ENCODE assay signal across 8 mouse cellular contexts in genomic region chr7:81570752-81571107, GRCm38 (mm10). TPM values are rescaled to one million over a fixed set of nuclear protein-coding genes. Genes with fewer than 3 reads are reported as not detected.
A peak's percentile ranks its signal among the peaks of the same experiment; 100 is the strongest.
DNase-seq lines count a peak whose midpoint lies in the region; ATAC-seq and TF ChIP-seq lines count a peak whose summit lies in the region.

No protein-coding gene starts in this region.

- no peak for DNase-seq in lung, adult 2 months
- no peak for DNase-seq in lung, postnatal 10 days
- no peak for DNase-seq in embryo, embryonic 9.5 days (ENCODE audit: extremely low spot score)
- no peak for DNase-seq in left cerebral cortex, postnatal 36 days (ENCODE audit: low spot score in 2 of 2)
- no peak for DNase-seq in thymus, postnatal 10 days (ENCODE audit: low spot score in 2 of 2)

- no peak for TF ChIP-seq POLR2A in lung, adult 2 months (IDR thresholded peaks at IDR 0.05; ENCODE audit: borderline replicate concordance, extremely low read depth, low read depth, low read length)
- TF ChIP-seq POLR2A in olfactory bulb, adult 2 months (IDR thresholded peaks at IDR 0.05; ENCODE audit: insufficient read depth, low read depth, low read length), result no peak

- intact Hi-C loops in left cerebral cortex, postnatal 36 days (cut with DNase I), result loop anchor here (2.0 to 10.0 kb wide), 3 partner anchors 48 to 204 kb away; partner anchors contain the start of gene Cpeb1

- H3K4me3 ChIP-seq in lung, adult 2 months (replicated peaks; ENCODE audit: extremely low read depth, low read depth, low read length), result peak overlapping the region; percentile 47
- peak overlapping the region; percentile 92 for H3K4me3 ChIP-seq in embryonic facial prominence, embryonic 15.5 days (replicated peaks)
- H3K4me3 ChIP-seq in limb, embryonic 12.5 days (replicated peaks), result peak overlapping the region; percentile 85
- peak overlapping the region; percentile 98 for H3K4me3 ChIP-seq in olfactory bulb, adult 2 months (ENCODE audit: insufficient read depth, low read depth, low read length)

- H3K27me3 ChIP-seq in embryonic facial prominence, embryonic 15.5 days, result no peaks in the 10 kb centered on the region
- H3K27me3 ChIP-seq in limb, embryonic 12.5 days, result no peaks in the 10 kb centered on the region

- peaks cover 12% of the 10 kb centered on the region for H3K4me1 ChIP-seq in lung, adult 2 months (ENCODE audit: control insufficient read depth, insufficient read depth, low read length)
- peaks cover 11% of the 10 kb centered on the region for H3K4me1 ChIP-seq in embryonic facial prominence, embryonic 15.5 days
- H3K4me1 ChIP-seq in limb, embryonic 12.5 days (replicated peaks), result peaks cover 8% of the 10 kb centered on the region; the same call in 1 of the 2 replicates
- peaks cover 6% of the 10 kb centered on the region; the same call in 1 of the 2 replicates for H3K4me1 ChIP-seq in olfactory bulb, adult 2 months (ENCODE audit: control insufficient read depth, insufficient read depth, low read length)

- H3K9ac ChIP-seq in embryonic facial prominence, embryonic 15.5 days, result no peak overlapping the region
- no peak overlapping the region for H3K9ac ChIP-seq in limb, embryonic 12.5 days (replicated peaks)

- TF ChIP-seq CTCF in lung, adult 2 months (IDR thresholded peaks at IDR 0.05; ENCODE audit: insufficient read depth, low read length), result no peak
- no peak for TF ChIP-seq CTCF in olfactory bulb, adult 2 months (IDR thresholded peaks at IDR 0.05; ENCODE audit: insufficient read depth, low read depth, low read length)

- no peak; the same call in 1 of the 2 replicates for ATAC-seq in embryonic facial prominence, embryonic 15.5 days (ENCODE audit: insufficient number of reproducible peaks, low FRiP score, low TSS enrichment, low read depth)
- ATAC-seq in limb, embryonic 12.5 days (ENCODE audit: insufficient number of reproducible peaks, insufficient read depth, low FRiP score, low TSS enrichment, low read depth), result no peak

- no peaks in the 10 kb centered on the region for H3K9me3 ChIP-seq in embryonic facial prominence, embryonic 15.5 days (replicated peaks)
- no peaks in the 10 kb centered on the region for H3K9me3 ChIP-seq in limb, embryonic 12.5 days

- H3K4me2 ChIP-seq in embryonic facial prominence, embryonic 15.5 days (replicated peaks), result peak overlapping the region; percentile 60
- H3K4me2 ChIP-seq in limb, embryonic 12.5 days, result peak overlapping the region; percentile 79

- H3K36me3 ChIP-seq in embryonic facial prominence, embryonic 15.5 days, result no peaks in the 10 kb centered on the region; the same call in 1 of the 2 replicates
- 0 out of 2 replicates have a peak, but pooled peaks cover 5% of the 10 kb centered on the region for H3K36me3 ChIP-seq in limb, embryonic 12.5 days

- peak overlapping the region; percentile 95; the same call in 1 of the 2 replicates for H3K27ac ChIP-seq in embryonic facial prominence, embryonic 15.5 days (replicated peaks)
- no peak overlapping the region for H3K27ac ChIP-seq in limb, embryonic 12.5 days
- 0 out of 2 replicates have a peak overlapping the region, but pooled peaks have one; percentile 8 for H3K27ac ChIP-seq in olfactory bulb, adult 2 months (ENCODE audit: insufficient read depth, low read depth, low read length)

- 3% methylated on average over 5 of the region's 5 CpGs for WGBS in lung, adult 2 months
- WGBS in embryonic facial prominence, embryonic 15.5 days, result 6% methylated on average over 5 of the region's 5 CpGs
- 4% methylated on average over 5 of the region's 5 CpGs for WGBS in limb, embryonic 12.5 days
- 2% methylated on average over 5 of the region's 5 CpGs for WGBS in olfactory bulb, adult 2 months

RNA-seq across cellular contexts. Expression of gene Whamm, which starts 0.3 kb away (rescaled TPM):
- polyA plus RNA-seq in lung, adult 2 months (2012; rRNA removed), result 24.8 and 28.2 TPM in 2 replicates
- 4.6 and 6.4 TPM in 2 replicates for polyA plus RNA-seq in embryonic facial prominence, embryonic 15.5 days (2015; fragmentation: Nextera tagmentation; extraction: Ambion mirVana)
- 4.0 and 4.5 TPM in 2 replicates for polyA plus RNA-seq in limb, embryonic 12.5 days (2016; fragmentation: Nextera tagmentation; extraction: Ambion mirVana)
- polyA plus RNA-seq in olfactory bulb, adult 2 months (2012; ENCODE audit: insufficient read depth, insufficient read length, low replicate concordance, missing spikeins), result not detected in 2 replicates
- 10 to 100 TPM; 12.3 to 21.0 TPM for total RNA-seq in left cerebral cortex, postnatal 36 days (2021)

RNA-seq across cellular contexts. Expression of gene Fsd2, which starts 4.0 kb away (rescaled TPM):
- polyA plus RNA-seq in lung, adult 2 months (2012; rRNA removed), result 1.0 and 2.7 TPM in 2 replicates
- polyA plus RNA-seq in embryonic facial prominence, embryonic 15.5 days (2015; fragmentation: Nextera tagmentation; extraction: Ambion mirVana), result 1.2 and 2.0 TPM in 2 replicates
- 0.08 TPM in 1 of 2 replicates, not detected in the other for polyA plus RNA-seq in limb, embryonic 12.5 days (2016; fragmentation: Nextera tagmentation; extraction: Ambion mirVana)
- polyA plus RNA-seq in olfactory bulb, adult 2 months (2012; ENCODE audit: insufficient read depth, insufficient read length, low replicate concordance, missing spikeins), result not detected in 2 replicates
- under 1 TPM; 0.10 to 0.25 TPM for total RNA-seq in left cerebral cortex, postnatal 36 days (2021)

Comparison
In these comparisons a context has a peak if more than half of its experiments do, and no peak if none do; other contexts are left out.
1. H3K4me3 ChIP-seq: peak in every context shown above with its lines; median percentile 98 in olfactory bulb, adult 2 months; 92 in embryonic facial prominence, embryonic 15.5 days; 85 in limb, embryonic 12.5 days; 47 in lung, adult 2 months.